Mouse (Mus musculus) right cerebral cortex, postnatal 4 days (tissue): ENCODE measurements around the gene Grin2b.
A peak's percentile ranks its signal among the peaks of the same experiment; 100 is the strongest.

ENCODE experiments used
- DNase-seq: peaks from one replicate; pipeline ENCODE4 v3.0.0-alpha.2; 2022

The Grin2b gene

DNA sequence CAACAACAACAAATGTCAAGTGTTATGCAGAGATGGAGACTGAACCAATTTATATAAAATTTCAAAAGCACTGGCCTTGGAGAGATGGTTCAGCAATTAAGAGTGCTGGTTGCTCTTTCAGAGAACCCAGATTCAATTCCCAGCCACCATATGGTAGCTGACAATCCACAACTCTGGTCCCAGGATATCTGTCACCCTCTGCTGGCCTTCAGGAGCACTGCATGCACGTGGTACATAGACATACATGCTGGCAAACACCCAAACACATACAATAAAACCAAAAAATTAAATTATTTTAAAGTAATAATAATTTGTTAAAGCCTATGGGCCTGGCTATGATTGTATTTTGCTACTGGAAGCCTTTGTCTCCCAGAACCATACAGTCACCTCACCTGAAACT is 77.0 kb downstream of the Grin2b start:
- DNase-seq: no peak

DNA sequence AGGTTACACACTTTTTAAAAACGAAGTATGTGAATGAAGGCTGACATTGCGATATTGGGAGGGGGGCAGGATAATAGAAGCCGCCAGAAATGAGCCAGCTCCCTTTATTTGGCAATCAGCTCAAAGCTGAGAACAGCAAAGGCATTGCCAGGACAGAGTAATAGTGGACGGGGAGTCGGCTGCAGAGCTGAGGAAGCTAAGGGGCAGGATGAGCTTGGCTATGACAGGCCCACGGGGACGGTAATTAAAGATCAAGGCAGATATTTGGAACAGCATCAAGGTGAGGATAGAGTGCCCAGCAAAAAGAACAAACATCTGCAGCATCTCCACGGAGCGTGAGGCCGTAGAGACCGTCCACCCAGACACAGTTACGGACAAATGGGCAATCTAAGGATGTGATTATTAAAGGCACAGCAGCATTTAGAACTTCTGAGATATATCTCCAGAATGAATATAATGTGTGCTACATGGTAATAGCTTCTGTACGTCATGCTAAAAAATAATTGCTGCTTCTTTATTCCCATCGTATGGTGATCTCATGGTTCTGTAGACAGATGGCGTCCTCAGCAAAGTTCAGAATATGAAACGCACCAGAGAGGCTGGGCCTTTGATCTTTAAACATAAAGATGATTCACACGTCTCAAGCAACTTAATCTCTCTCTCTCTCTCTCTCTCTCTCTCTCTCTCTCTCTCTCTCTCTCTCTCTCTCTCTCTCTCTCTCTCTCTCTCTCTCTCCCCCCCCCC is 93.1 kb downstream of the Grin2b start:
- no peak for DNase-seq

DNA sequence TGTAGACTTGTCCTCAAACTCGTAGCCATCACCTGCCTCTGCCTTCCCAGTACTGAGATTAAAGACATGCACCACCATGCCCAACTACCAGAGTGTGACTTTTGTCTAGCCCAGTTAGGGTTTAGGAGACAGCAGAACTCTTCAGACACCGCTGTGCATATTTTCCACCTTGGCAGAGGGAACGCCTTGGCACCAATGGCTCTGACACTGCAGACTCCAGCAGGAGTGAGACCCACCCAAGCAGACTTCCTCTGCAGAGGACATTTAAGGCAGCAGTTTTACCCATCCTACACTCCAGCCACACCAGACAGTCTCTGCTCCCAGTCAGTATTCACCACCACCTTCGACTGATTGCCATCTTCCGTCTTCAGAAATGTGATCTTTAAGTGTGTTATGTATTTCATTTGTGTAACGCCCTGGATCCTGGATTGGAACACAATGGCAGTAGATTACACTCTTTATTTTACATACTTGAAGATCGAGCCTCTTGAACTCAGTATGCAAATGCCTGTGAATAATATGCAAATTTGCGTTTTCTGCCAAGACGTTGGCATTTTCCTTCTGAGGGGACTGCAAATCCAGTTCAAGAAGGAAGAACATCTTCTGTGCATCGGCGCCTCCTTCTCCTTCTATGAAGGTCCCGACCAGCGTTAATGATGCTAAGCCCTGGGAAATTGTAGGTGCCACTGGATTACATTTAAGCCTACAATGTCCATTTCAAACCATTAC is 100.8 kb downstream of the Grin2b start:
- no peak for DNase-seq

DNA sequence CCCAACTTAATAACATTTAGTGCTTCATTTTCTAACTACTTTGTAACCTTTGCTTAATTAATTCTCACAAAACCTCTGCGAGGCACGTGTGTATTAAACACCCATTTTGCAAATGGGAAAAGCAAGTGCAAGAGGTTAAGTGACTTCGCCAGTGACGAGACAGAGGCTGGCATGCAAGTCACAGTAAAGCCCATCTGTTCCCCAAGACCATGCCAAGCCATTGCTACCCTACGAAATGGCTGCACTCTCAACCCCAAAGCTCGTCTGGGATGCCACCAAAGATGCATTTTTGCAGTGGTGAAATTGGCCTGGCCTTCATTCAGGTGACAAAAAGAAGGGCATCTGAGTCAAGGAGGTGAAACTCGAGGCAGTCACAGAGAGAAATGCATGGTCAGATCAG is 103.2 kb downstream of the Grin2b start:
- DNase-seq: no peak

DNA sequence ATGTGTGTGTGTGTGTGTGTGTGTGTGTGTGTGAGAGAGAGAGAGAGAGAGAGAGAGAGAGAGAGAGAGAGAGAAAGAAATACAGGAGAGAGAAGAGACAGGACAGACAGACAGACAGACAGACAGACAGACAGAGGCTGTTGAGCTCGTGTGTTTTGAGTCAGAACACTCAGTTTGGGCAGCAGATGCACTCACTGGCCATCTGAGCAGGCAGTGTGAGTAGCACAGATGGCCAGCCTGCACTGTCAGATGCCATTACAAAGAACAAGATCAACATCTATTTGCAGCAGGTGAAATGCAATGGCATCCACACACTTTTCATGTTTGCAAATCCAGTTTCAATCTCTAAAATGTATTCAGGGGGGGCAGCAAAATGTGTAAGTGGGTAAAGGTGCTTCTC is 120.0 kb downstream of the Grin2b start:
- DNase-seq: no peak

DNA sequence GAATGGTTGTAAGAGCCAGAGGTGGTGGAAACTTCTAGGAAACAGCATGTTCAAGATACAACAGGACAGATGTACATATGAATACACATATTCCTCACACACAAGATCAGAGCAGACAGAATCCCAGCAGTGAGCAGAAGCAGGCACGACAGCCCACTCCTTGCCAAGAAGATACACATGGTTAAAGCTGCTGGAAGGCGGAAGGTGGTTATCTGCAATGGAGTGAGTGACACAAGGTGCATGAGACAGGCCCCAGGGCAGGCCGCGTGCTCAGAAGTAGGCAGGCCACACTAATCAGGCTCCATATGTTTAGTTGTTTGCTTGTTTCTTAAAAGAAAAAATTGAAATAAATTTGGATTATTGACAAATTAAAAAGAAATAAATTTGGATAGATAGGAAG is 123.0 kb downstream of the Grin2b start:
- DNase-seq: no peak

DNA sequence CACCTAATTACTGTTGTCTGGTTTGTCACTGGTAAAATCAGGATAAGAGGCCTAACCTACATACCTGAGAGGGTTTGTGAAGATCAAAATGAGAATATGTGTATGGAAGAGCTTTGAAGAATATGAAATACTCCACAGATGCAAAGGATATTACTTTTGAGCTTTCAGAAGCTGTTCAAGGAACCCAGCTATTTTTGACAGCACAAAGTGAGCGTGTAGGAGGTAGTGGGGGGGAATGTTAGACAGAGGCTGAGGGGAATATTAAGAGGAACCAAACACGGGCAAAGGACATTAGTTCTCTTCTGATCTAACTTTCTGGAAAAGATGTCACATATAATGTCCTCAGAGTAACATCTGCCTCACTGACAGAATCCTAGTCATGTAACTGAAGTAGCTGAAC is 125.2 kb downstream of the Grin2b start:
- DNase-seq: no peak

DNA sequence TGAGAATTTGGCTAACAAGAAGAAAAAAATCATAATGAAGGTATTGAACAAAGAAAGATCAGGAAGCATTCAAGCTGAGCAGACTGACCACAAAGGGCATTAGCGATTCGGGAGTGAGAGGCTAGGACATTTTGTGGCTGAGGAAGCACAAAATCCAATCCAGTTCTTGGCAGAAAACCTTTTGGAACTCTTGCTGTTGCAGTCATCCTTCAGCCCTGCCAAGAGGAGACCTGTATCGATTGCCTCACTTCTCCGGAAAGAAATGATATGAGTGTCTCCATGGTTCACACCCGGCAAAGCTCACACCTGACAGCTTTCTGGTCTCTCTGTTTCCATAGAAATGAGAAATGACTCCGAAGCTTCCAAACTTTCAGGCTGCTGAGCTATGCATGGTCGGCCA is 127.2 kb downstream of the Grin2b start:
- DNase-seq: no peak

DNA sequence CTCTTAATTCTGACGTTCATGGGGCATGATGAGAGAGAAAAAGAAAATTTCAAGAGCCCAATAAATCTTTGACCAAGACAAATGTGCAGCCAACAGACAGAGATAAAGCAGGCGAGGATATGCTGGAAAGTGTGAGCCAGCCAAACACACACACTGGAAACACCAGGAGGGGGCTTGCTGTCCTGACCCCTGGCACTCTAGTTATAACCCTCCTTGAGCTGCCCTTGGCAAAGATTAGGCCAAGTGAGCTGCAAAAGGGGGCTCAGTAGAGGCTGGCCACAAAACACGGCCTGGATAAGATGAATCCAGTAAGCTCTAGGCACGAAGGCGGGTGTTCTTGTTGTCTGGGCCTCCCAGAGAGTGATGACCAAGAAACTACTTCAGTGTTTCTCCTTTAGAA is 128.8 kb downstream of the Grin2b start:
- no peak for DNase-seq

DNA sequence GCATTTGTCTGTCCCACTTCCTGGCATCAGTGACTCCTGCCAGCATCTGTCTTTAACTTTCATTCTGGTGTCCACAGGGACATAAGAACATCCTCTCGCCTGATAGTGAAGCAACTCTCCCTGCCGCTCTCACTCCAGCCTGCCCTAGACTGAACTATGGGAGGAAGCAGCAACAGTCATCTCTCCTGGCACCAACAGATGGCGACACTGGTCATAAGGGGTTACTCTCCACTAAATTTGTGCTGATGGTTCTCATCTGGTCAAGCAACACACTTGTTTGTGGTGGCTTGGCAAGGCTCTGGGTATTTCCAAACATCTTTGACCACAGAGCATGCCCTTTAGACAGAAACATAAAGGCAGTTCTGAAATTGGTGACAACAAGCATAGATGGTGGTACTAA is 130.9 kb downstream of the Grin2b start:
- no peak for DNase-seq

DNA sequence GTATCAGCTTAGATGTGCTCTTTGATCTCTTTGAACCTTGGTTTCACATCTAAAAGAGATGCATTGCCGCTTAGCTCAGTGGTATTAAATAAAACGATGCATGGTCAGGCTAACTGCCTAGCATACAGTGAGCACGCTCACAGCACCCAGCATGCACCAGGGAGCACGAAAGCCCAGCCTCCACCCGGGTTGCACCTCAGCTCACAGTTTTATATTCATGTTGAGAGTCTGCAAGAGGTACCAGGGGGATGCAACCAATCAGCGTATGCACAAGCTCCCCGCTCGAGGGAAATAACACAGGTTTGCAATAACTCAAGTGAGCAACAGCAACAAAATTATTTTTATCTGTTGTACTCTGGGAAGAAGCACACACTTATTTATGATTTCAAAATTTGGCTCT is 131.5 kb downstream of the Grin2b start:
- no peak for DNase-seq

DNA sequence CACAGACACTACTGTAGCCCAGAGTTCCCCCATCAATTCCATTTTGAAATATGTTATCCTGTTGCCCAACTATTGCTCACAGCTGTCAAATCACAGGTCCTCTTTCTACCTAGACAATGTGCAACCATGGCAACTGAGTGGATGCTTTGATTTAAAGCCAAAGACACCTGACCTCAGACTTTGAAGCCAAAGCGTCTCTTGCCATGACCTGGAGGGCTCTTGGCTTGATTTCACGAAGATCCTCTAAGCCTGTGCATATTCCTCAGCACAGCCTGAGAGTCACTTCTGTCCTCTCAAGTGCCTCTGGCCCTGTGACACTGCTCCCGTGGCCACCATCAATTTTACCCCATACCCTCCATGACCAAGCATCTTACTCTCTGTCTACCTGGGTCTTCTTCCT is 132.4 kb downstream of the Grin2b start:
- DNase-seq: no peak

DNA sequence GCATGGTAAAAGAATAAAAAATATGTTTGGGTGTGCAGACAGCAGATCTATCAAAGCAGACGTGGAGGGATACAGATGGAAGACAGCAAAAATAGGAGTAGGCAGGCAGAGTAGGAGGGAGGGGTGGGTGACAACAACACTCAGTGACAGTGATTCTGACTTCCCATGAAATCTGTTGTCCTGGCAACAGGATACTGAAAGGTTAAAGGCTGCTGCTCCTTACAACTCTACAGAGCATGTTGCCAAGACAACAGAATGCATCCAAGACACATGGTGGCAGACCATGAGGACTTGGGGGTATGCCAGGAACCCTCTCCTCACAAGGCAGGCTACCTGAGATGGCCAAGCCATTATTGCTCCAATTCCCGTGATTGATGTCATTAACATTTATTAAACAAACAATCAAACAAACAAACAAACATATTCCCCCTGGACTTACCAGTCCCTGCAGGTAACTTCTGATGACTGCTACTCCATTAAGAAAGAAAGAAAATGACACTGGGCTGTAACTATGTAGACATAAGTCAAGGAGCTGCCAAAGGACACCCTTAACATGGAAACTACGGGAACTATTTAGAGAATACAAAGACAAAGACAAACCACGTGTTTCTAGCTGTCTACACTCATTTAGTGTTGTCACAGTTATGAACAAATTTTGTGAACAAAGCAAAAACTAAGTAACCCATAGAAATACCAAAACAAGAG is 143.9 kb downstream of the Grin2b start:
- no peak for DNase-seq

DNA sequence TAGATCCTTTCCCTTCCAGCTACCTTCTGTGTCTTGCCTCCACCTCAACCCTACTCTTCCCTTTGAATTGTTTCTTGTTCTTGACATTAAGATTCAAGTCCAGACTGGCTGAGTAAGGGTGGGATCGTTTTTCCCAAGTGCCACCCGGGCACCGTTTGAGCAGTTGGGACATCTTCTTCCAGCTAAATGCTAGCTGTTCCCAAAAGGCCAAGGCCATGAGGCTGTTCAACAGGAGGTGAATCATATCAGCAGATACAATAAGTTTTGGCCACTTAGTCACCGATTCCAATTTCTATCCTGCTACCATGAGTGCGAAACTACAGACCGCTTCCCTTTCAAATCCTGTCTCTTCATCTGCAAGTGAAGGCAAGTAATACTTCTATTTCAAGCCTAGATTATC is 146.4 kb downstream of the Grin2b start:
- no peak for DNase-seq

DNA sequence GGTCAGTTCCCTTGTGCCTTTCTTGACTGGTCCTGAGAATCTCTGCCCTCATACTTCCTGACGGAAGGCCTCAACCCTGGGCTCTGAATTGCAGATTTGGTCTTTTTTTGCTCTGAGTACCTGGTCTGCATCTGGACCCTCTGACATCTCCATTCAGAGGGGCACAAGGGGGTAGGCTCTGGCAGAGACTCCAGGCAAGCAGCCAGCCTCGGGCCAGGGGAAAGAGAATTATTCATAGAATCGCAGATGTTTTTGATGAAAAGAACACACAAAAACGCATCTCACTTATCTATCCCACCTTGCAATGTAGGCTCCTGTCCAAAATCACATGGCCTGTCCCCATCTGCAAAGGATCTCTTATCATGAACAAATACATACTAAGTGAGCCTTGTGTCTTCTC is 147.5 kb downstream of the Grin2b start:
- no peak for DNase-seq

DNA sequence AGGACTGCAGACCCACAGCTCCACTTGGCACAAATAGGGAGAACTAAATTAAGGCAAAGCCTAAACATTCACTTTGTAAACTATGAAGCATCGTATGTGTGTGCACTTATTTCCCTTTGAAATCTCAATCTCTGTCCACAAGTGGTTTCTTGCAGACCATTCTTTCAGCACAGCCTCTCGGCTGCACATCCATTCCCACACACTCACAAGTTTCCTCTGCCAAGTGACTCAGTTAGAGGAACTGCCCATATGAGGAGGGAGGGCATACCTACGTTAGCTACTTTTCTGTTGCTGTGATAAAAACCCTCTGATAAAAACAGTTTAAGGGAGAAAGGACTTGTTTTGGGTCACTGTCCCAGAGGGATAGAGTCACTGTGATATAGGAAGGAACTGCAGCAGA is 152.9 kb downstream of the Grin2b start:
- DNase-seq: no peak

DNA sequence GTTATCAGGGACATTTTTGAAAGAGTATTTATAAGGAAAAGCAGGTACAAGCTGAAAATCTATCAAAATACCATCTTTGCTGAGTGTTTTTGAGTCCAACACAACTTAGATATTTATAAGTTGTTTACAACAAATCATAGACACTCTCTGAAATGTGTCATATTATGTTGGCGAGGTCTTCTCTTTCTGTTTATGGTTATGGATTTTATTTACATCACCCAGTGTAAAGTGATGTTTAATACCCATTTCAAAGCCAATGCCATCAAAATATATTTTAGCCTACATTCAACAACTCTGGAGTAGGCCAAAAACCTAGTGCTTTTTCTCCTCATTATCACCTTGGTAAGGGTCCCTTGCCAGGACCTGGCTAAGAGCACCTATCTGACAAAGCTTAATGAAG is 154.3 kb downstream of the Grin2b start:
- no peak for DNase-seq

DNA sequence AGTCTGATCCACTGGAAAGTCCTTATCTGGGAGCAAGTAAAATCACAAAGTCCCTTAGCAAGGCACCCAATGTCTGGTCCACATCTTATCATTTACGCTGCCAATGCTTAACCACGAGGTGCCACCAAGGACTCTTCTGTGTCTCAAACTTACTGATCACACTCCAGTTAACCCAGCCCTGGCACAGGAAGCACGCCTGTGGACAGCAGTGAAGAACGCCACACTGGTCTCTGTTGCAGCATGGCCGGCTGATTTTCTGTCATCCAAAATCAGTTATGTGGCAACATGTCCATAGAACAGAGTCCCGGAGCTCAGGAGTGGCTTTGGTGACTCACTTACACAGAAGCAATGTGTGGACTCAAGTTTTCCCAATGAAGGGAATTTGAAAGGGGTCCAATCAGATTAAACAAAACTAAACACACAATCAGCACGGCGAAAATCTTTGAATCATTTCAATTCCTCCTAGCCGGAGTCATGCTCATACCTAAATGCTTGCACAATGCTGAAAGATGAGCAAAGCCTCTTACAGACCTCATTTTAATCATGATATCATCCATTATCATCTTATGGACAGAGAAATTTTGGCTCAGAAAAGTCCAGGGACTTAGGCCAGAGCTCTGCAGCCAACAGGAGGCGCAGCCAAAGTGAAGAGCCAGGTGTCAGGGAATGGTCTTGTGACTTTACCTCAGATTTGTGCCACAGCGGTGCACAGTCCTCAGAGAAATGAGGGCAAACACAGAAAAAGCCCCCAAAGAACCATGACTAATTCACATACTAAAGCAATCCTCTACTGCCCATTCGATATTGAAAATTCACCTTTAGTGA is 159.5 kb downstream of the Grin2b start:
- DNase-seq: no peak

DNA sequence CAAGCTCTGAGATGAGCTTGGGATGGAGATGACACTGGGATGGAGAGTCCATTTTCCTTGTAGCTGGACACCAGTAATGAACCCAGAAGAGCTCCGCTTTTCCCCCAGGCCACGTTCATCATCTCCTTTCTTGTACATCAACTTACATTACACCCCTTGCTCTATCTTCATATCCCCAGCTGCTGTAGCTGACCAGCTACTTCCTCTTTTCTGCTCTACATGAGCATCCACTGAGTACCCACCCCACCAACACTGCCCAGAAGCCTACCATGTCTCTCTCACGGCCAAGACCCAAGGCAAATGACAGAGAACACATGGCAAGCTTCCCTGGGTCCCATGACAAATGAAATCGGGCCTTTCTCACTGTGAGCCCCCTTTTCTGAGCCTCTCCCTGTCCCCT is 161.8 kb downstream of the Grin2b start:
- no peak for DNase-seq

DNA sequence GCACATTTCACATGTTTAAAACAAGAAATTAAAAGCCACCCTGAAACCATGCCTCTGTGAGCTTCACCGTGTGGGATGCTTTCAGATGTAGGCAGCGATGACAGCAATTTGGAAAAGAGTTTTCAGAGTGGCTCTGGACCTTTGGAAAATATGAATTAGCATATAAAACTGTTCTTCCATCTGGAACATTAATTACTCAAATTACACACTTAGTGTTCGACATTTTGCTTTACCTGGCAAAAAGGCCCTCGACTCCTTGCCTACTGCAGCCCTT is 162.3 kb downstream of the Grin2b start:
- no peak for DNase-seq

DNA sequence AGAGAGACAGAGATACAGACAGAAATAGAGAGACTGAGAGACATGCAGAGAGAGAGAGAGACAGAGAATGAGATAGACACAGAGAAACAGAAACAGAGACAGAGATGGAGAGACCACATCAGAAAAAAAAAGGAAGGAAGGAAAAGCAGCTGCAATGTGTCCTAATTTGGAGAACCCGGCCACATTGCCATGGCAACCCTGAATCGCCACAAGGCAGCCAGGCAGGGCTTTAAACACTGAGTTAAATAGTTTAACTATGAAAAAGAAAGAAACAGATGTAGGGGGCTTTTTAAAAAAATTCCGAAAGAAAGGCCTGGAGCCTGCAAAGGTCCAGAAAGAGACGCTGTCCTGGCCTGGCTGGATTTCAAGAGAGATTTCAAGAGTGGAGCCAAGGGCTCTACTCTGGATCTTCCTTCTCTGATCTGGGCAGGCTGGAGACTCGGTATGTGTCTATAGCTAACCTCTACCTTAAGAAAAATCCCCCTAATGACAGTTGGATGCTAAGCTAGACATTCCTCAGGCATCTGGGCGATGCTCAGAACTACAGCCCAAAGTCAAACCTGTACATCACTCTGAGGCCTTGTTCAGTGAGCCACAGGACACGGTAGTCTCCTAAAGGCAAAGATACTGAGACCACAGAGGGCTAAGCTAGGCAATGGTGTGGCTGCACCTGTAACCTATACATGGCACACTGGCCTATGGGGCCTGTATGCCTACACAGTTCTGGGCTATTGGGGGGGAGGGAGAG is 162.8 kb downstream of the Grin2b start:
- DNase-seq: peak; percentile 41

DNA sequence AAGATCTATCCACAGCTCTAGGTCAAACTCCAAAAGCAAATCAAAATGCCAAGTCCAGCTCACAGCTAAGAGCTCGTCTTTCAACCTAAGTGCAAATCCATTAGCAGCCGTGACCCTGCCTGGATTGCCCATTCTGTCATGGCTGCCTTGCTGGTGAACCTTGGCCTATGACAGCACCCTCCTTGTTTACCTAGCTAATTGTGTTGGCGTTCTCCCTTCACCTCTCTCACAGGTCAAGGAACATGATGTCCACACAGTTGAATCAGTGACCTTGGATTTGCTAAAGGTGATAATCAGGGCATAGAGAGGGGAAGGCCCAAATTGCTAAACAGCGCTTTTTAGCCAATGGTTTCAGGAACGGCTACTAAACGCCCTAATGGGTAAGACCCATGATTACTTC is 165.2 kb downstream of the Grin2b start:
- no peak for DNase-seq

DNA sequence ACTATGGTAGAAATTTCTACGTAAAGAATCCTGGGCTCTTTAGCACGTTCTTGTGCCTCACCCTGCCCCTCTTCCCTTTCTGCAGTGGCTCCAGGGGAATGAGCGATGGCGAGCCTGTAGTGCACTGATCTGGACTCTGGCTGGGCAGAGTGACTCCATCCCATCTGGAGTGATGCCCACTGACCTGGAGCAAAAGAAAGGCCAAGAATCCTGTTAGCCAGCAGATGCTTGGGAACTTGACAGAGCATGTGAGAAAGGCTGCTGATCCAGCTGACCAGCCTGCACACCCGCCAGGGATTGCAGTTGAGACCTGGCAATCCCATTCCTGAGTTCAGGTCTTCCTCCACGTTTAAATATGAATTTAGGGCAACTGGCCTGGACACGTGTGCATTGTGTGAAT is 178.6 kb downstream of the Grin2b start:
- no peak for DNase-seq
